Mouse (Mus musculus): ENCODE measurements around the gene Fcamr. TPM values are rescaled to one million over a fixed set of nuclear protein-coding genes. Genes with fewer than 3 reads are reported as not detected.

Gene Fcamr
- polyA plus RNA-seq (2015; fragmentation: Nextera tagmentation; extraction: Ambion mirVana) = 0.17 TPM in 1 of 2 replicates, not detected in the other

GRCm38 (mm10) chr1:130800602-130801001, at the start of gene Fcamr:
TSS of gene Fcamr (plus strand) at chr1:130800902.
- no peak within 1 kb of the TSS for H3K27ac ChIP-seq (ENCODE audit: low read depth, low read length)
- no peaks in the 10 kb centered on the region for H3K27me3 ChIP-seq (replicated peaks; ENCODE audit: control insufficient read depth, insufficient read depth, low read length)
- no peak for ATAC-seq
- no peak within 1 kb of the TSS for H3K4me2 ChIP-seq (replicated peaks; ENCODE audit: low read depth)
- H3K9me3 ChIP-seq (ENCODE audit: control insufficient read depth) = no peaks in the 10 kb centered on the region
- 94% methylated on average over 8 of the region's 8 CpGs for whole genome bisulfite sequencing
- H3K36me3 ChIP-seq (ENCODE audit: control insufficient read depth, insufficient read depth) = no peaks in the 10 kb centered on the region
- H3K4me3 ChIP-seq (ENCODE audit: low read depth, low read length) = no peak within 1 kb of the TSS
- H3K9ac ChIP-seq (ENCODE audit: low read depth, low read length) = no peak within 1 kb of the TSS
- TF ChIP-seq CTCF (IDR thresholded peaks at IDR 0.05; ENCODE audit: low read depth) = no peak
- H3K4me1 ChIP-seq (replicated peaks; ENCODE audit: control insufficient read depth, insufficient read depth, low read length) = no peaks in the 10 kb centered on the region

DNA sequence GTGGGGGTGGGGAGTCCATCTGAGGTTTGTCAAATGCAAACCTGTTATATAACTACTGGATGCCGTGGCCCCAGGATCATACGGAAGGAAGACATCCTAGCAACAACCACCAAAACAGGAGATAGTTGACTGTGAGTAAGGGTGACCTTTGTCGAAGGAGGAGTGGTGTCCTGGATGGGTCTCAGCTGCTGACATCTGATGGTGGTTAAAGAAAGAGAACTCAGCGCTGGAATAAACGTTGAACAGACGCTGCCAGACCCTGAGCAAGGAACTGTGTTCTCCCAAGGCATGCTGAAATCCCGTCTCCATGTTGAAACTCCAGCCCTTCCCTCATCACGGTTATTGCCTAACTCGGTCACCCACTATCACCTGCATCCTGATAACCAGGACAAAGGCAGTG, 41.0 kb upstream of the Fcamr start:
- no peak overlapping the region for H3K27ac ChIP-seq (ENCODE audit: low read depth, low read length)

GRCm38 (mm10) chr1:130761597-130761996, 39.1 kb upstream of the Fcamr start:
- H3K4me1 ChIP-seq (replicated peaks; ENCODE audit: control insufficient read depth, insufficient read depth, low read length) = no peaks in the 10 kb centered on the region
- ATAC-seq = peak; percentile 52
- H3K27me3 ChIP-seq (replicated peaks; ENCODE audit: control insufficient read depth, insufficient read depth, low read length) = no peaks in the 10 kb centered on the region
- no peak overlapping the region for H3K4me3 ChIP-seq (ENCODE audit: low read depth, low read length)
- H3K27ac ChIP-seq (ENCODE audit: low read depth, low read length) = no peak overlapping the region
- H3K36me3 ChIP-seq (ENCODE audit: control insufficient read depth, insufficient read depth) = no peaks in the 10 kb centered on the region
- H3K9me3 ChIP-seq (ENCODE audit: control insufficient read depth) = no peaks in the 10 kb centered on the region
- H3K4me2 ChIP-seq (replicated peaks; ENCODE audit: low read depth) = no peak overlapping the region
- no peak overlapping the region for H3K9ac ChIP-seq (ENCODE audit: low read depth, low read length)
- no peak for TF ChIP-seq CTCF (IDR thresholded peaks at IDR 0.05; ENCODE audit: low read depth)
- WGBS = 32% methylated on average over 1 of the region's 1 CpGs

More for the DNA sequence above, 41.0 kb upstream of the Fcamr start:
- H3K9ac ChIP-seq (ENCODE audit: low read depth, low read length) = no peak overlapping the region
- 32% methylated on average over 9 of the region's 9 CpGs for WGBS
- no peaks in the 10 kb centered on the region for H3K9me3 ChIP-seq (ENCODE audit: control insufficient read depth)
- H3K4me2 ChIP-seq (replicated peaks; ENCODE audit: low read depth) = no peak overlapping the region
- no peak overlapping the region for H3K4me3 ChIP-seq (ENCODE audit: low read depth, low read length)
- no peaks in the 10 kb centered on the region for H3K36me3 ChIP-seq (ENCODE audit: control insufficient read depth, insufficient read depth)
- no peaks in the 10 kb centered on the region for H3K27me3 ChIP-seq (replicated peaks; ENCODE audit: control insufficient read depth, insufficient read depth, low read length)
- no peak for TF ChIP-seq CTCF (IDR thresholded peaks at IDR 0.05; ENCODE audit: low read depth)
- no peak for ATAC-seq
- H3K4me1 ChIP-seq (replicated peaks; ENCODE audit: control insufficient read depth, insufficient read depth, low read length) = no peaks in the 10 kb centered on the region

- Histone ChIP-seq H3K9ac (ENCODE audit: low read depth, low read length) (no peak overlapping the region), H3K4me3 (ENCODE audit: low read depth, low read length) (no peak overlapping the region), H3K4me1 (replicated peaks; ENCODE audit: control insufficient read depth, insufficient read depth, low read length) (no peaks in the 10 kb centered on the region), H3K27me3 (replicated peaks; ENCODE audit: control insufficient read depth, insufficient read depth, low read length) (no peaks in the 10 kb centered on the region), H3K4me2 (replicated peaks; ENCODE audit: low read depth) (no peak overlapping the region), H3K36me3 (ENCODE audit: control insufficient read depth, insufficient read depth) (no peaks in the 10 kb centered on the region), H3K27ac (ENCODE audit: low read depth, low read length) (no peak overlapping the region), H3K9me3 (ENCODE audit: control insufficient read depth) (no peaks in the 10 kb centered on the region)
- no peak for ATAC-seq
- WGBS = 52% methylated on average over 3 of the region's 3 CpGs
- TF ChIP-seq CTCF (IDR thresholded peaks at IDR 0.05; ENCODE audit: low read depth) = no peak
Measured at GRCm38 (mm10) chr1:130762045-130762760, 38.5 kb upstream of the Fcamr start.

DNA sequence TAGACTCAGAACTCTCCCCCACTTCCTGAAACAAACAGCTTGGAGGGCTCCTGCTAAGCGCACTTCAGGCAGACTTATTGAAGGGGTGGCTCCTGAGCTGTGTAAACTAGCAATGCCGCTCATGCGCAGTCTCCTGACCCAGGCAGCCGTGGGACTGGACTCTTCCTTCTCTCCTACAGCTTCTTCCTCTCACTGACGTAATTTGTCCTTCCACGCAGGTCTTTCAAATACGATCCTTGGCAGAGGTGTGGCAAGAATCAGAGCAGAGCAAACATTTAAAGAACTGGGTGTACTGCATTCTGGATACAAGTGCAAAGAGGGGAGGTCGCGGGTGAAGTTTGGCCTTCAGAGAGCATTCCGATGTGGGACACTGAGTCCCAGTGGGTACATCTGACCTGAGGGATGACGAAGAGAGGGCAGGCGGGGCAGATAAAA, 36.7 kb upstream of the Fcamr start:
- peak overlapping the region; percentile 43 for H3K4me2 ChIP-seq (replicated peaks; ENCODE audit: low read depth)
- H3K9me3 ChIP-seq (ENCODE audit: control insufficient read depth) = no peaks in the 10 kb centered on the region
- H3K36me3 ChIP-seq (ENCODE audit: control insufficient read depth, insufficient read depth) = no peaks in the 10 kb centered on the region
- H3K9ac ChIP-seq (ENCODE audit: low read depth, low read length) = no peak overlapping the region
- 32% methylated on average over 12 of the region's 12 CpGs for whole genome bisulfite sequencing
- no peak for TF ChIP-seq CTCF (IDR thresholded peaks at IDR 0.05; ENCODE audit: low read depth)
- H3K4me3 ChIP-seq (ENCODE audit: low read depth, low read length) = no peak overlapping the region
- H3K27ac ChIP-seq (ENCODE audit: low read depth, low read length) = peak overlapping the region; percentile 46; the same call in 1 of the 2 replicates
- H3K27me3 ChIP-seq (replicated peaks; ENCODE audit: control insufficient read depth, insufficient read depth, low read length) = no peaks in the 10 kb centered on the region
- H3K4me1 ChIP-seq (replicated peaks; ENCODE audit: control insufficient read depth, insufficient read depth, low read length) = no peaks in the 10 kb centered on the region
- peak; percentile 92 for ATAC-seq

DNA sequence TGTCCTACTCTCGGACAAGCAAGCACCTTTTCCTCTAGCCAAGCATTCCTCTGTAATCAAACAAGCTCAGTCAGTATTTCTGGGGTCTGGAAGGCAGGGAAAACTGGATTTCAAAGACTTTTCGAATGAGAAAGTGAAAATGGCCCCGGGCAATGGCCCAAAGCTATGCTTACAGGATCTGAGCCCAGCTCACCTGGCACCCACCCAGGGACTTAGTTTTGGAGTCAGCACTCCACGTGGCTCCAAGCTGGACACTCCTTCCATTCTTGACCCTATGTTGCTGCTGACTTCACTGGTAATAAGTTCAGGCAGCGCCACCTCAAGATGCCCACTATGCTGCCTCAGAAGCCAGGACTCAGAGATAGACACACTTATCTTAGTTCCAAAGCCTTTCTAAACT, 33.6 kb upstream of the Fcamr start:
- no peak overlapping the region for H3K9ac ChIP-seq (ENCODE audit: low read depth, low read length)
- H3K27ac ChIP-seq (ENCODE audit: low read depth, low read length) = no peak overlapping the region
- no peak for TF ChIP-seq CTCF (IDR thresholded peaks at IDR 0.05; ENCODE audit: low read depth)
- WGBS = 79% methylated on average over 5 of the region's 5 CpGs
- no peak overlapping the region for H3K4me2 ChIP-seq (replicated peaks; ENCODE audit: low read depth)
- no peaks in the 10 kb centered on the region for H3K9me3 ChIP-seq (ENCODE audit: control insufficient read depth)
- no peaks in the 10 kb centered on the region for H3K4me1 ChIP-seq (replicated peaks; ENCODE audit: control insufficient read depth, insufficient read depth, low read length)
- H3K36me3 ChIP-seq (ENCODE audit: control insufficient read depth, insufficient read depth) = no peaks in the 10 kb centered on the region
- no peaks in the 10 kb centered on the region for H3K27me3 ChIP-seq (replicated peaks; ENCODE audit: control insufficient read depth, insufficient read depth, low read length)
- no peak for ATAC-seq
- no peak overlapping the region for H3K4me3 ChIP-seq (ENCODE audit: low read depth, low read length)
